Comparison of ENCODE assay signal across 8 mouse cellular contexts in genomic region chr10:91141564-91141963, GRCm38 (mm10). TPM values are rescaled to one million over a fixed set of nuclear protein-coding genes. Genes with fewer than 3 reads are reported as not detected.
DNase-seq lines count a peak whose midpoint lies in the region; ATAC-seq and TF ChIP-seq lines count a peak whose summit lies in the region.

No protein-coding gene starts in this region.

- DNase-seq in 3134 (ENCODE audit: extremely low read depth, insufficient read length, low spot score), result peak; percentile 51
- no peak for DNase-seq in stomach, postnatal 0 days (ENCODE audit: low spot score)
- no peak for DNase-seq in gastrocnemius, postnatal 4 days (ENCODE audit: low spot score in 2 of 2)
- DNase-seq in thymus, adult 18-20 months, result no peak

- H3K4me2 ChIP-seq in forebrain, embryonic 15.5 days (replicated peaks), result no peak overlapping the region
- no peak overlapping the region for H3K4me2 ChIP-seq in forebrain, embryonic 12.5 days
- H3K4me2 ChIP-seq in stomach, postnatal 0 days (replicated peaks; ENCODE audit: low read depth), result no peak overlapping the region

- peaks cover 10% of the 10 kb centered on the region for H3K36me3 ChIP-seq in forebrain, embryonic 15.5 days
- H3K36me3 ChIP-seq in forebrain, embryonic 12.5 days (replicated peaks), result peaks cover 14% of the 10 kb centered on the region
- peaks cover 6% of the 10 kb centered on the region; the same call in 1 of the 2 replicates for H3K36me3 ChIP-seq in stomach, postnatal 0 days (ENCODE audit: control insufficient read depth, insufficient read depth, low read length)

- no peak overlapping the region for H3K4me3 ChIP-seq in forebrain, embryonic 15.5 days
- H3K4me3 ChIP-seq in forebrain, embryonic 12.5 days (replicated peaks), result no peak overlapping the region
- H3K4me3 ChIP-seq in stomach, postnatal 0 days (ENCODE audit: low read depth, low read length), result no peak overlapping the region

- TF ChIP-seq CTCF in stomach, postnatal 0 days (IDR thresholded peaks at IDR 0.05; ENCODE audit: low read depth), result peak; percentile 86

- H3K27me3 ChIP-seq in forebrain, embryonic 15.5 days, result no peaks in the 10 kb centered on the region
- H3K27me3 ChIP-seq in forebrain, embryonic 12.5 days, result no peaks in the 10 kb centered on the region
- H3K27me3 ChIP-seq in stomach, postnatal 0 days (ENCODE audit: control insufficient read depth, insufficient read depth, low read length), result no peaks in the 10 kb centered on the region

- H3K27ac ChIP-seq in forebrain, embryonic 15.5 days (replicated peaks), result no peak overlapping the region
- no peak overlapping the region for H3K27ac ChIP-seq in forebrain, embryonic 12.5 days
- no peak overlapping the region for H3K27ac ChIP-seq in stomach, postnatal 0 days (replicated peaks)

- WGBS in forebrain, embryonic 15.5 days, result 40% methylated on average over 2 of the region's 2 CpGs
- WGBS in forebrain, embryonic 12.5 days, result 50% methylated on average over 2 of the region's 2 CpGs
- 29% methylated on average over 2 of the region's 2 CpGs for WGBS in stomach, postnatal 0 days

- no peak overlapping the region for H3K9ac ChIP-seq in forebrain, embryonic 15.5 days (replicated peaks)
- no peak overlapping the region for H3K9ac ChIP-seq in forebrain, embryonic 12.5 days
- no peak overlapping the region for H3K9ac ChIP-seq in stomach, postnatal 0 days (ENCODE audit: low read length)

- no peaks in the 10 kb centered on the region for H3K9me3 ChIP-seq in forebrain, embryonic 15.5 days
- no peaks in the 10 kb centered on the region for H3K9me3 ChIP-seq in forebrain, embryonic 12.5 days
- no peaks in the 10 kb centered on the region for H3K9me3 ChIP-seq in stomach, postnatal 0 days (ENCODE audit: control insufficient read depth, low read length)

- peak; percentile 49 for ATAC-seq in forebrain, embryonic 15.5 days (replicated peaks)
- no peak for ATAC-seq in forebrain, embryonic 12.5 days (ENCODE audit: low FRiP score)
- ATAC-seq in activated CD4-positive, CD25-positive, alpha-beta regulatory T cell, adult 4 months, result peak; percentile 77
- ATAC-seq in inflammation-experienced regulatory T-cells, adult 6 months, result peak; percentile 82
- ATAC-seq in stomach, postnatal 0 days (ENCODE audit: low FRiP score, low TSS enrichment), result peak; percentile 53

- no peak for TF ChIP-seq EP300 in stomach, postnatal 0 days (optimal IDR thresholded peaks at IDR 0.05)

- no peaks in the 10 kb centered on the region for H3K4me1 ChIP-seq in forebrain, embryonic 15.5 days
- H3K4me1 ChIP-seq in forebrain, embryonic 12.5 days, result peaks cover 4% of the 10 kb centered on the region; the same call in 1 of the 2 replicates
- no peaks in the 10 kb centered on the region for H3K4me1 ChIP-seq in stomach, postnatal 0 days (replicated peaks; ENCODE audit: control insufficient read depth, insufficient read depth)

RNA-seq across cellular contexts. Expression of gene Slc25a3, which starts 17.7 kb away (rescaled TPM):
- polyA plus RNA-seq in forebrain, embryonic 15.5 days (2015; fragmentation: Nextera tagmentation; extraction: Ambion mirVana), result 447 and 482 TPM in 2 replicates
- 359 and 369 TPM in 2 replicates for polyA plus RNA-seq in forebrain, embryonic 12.5 days (2016; fragmentation: Nextera tagmentation; extraction: Ambion mirVana)
- 100 to 1,000 TPM; 268 TPM for polyA plus RNA-seq in activated CD4-positive, CD25-positive, alpha-beta regulatory T cell, adult 4 months (2017; shearing (Covaris generic))
- 100 to 1,000 TPM; 227 to 247 (median 243) TPM for polyA plus RNA-seq in inflammation-experienced regulatory T-cells, adult 6 months (2017; shearing (Covaris generic))
- polyA plus RNA-seq in stomach, postnatal 0 days (2015; fragmentation: Nextera tagmentation; extraction: Ambion mirVana), result 523 and 539 TPM in 2 replicates
- 100 to 1,000 TPM; 743 to 774 TPM for total RNA-seq in gastrocnemius, postnatal 4 days (2021)

RNA-seq across cellular contexts. Expression of gene Tmpo, which starts 39.6 kb away (rescaled TPM):
- polyA plus RNA-seq in forebrain, embryonic 15.5 days (2015; fragmentation: Nextera tagmentation; extraction: Ambion mirVana), result 191 and 194 TPM in 2 replicates
- 426 and 438 TPM in 2 replicates for polyA plus RNA-seq in forebrain, embryonic 12.5 days (2016; fragmentation: Nextera tagmentation; extraction: Ambion mirVana)
- 10 to 100 TPM; 51.5 to 69.5 TPM for polyA plus RNA-seq in activated CD4-positive, CD25-positive, alpha-beta regulatory T cell, adult 4 months (2017; shearing (Covaris generic))
- 10 to 100 TPM; 61.6 to 69.1 (median 61.9) TPM for polyA plus RNA-seq in inflammation-experienced regulatory T-cells, adult 6 months (2017; shearing (Covaris generic))
- polyA plus RNA-seq in stomach, postnatal 0 days (2015; fragmentation: Nextera tagmentation; extraction: Ambion mirVana), result 57.1 and 59.6 TPM in 2 replicates
- 100 to 1,000 TPM; 170 to 177 TPM for total RNA-seq in gastrocnemius, postnatal 4 days (2021)

RNA-seq across cellular contexts. Expression of gene Ikbip, which starts 58.8 kb away (rescaled TPM):
- 12.4 and 12.9 TPM in 2 replicates for polyA plus RNA-seq in forebrain, embryonic 15.5 days (2015; fragmentation: Nextera tagmentation; extraction: Ambion mirVana)
- polyA plus RNA-seq in forebrain, embryonic 12.5 days (2016; fragmentation: Nextera tagmentation; extraction: Ambion mirVana), result 19.4 TPM in 2 replicates
- 1 to 10 TPM; 4.3 to 4.8 TPM for polyA plus RNA-seq in activated CD4-positive, CD25-positive, alpha-beta regulatory T cell, adult 4 months (2017; shearing (Covaris generic))
- 1 to 10 TPM; 5.3 to 8.6 (median 6.9) TPM for polyA plus RNA-seq in inflammation-experienced regulatory T-cells, adult 6 months (2017; shearing (Covaris generic))
- 34.0 and 37.3 TPM in 2 replicates for polyA plus RNA-seq in stomach, postnatal 0 days (2015; fragmentation: Nextera tagmentation; extraction: Ambion mirVana)
- 10 to 100 TPM; 42.5 to 43.0 TPM for total RNA-seq in gastrocnemius, postnatal 4 days (2021)

RNA-seq across cellular contexts. Expression of gene Apaf1, which starts 59.0 kb away (rescaled TPM):
- 20.2 and 21.6 TPM in 2 replicates for polyA plus RNA-seq in forebrain, embryonic 15.5 days (2015; fragmentation: Nextera tagmentation; extraction: Ambion mirVana)
- 29.7 and 31.6 TPM in 2 replicates for polyA plus RNA-seq in forebrain, embryonic 12.5 days (2016; fragmentation: Nextera tagmentation; extraction: Ambion mirVana)
- 10 to 100 TPM; 12.1 to 18.2 TPM for polyA plus RNA-seq in activated CD4-positive, CD25-positive, alpha-beta regulatory T cell, adult 4 months (2017; shearing (Covaris generic))
- polyA plus RNA-seq in inflammation-experienced regulatory T-cells, adult 6 months (2017; shearing (Covaris generic)), result 10 to 100 TPM in 2 of 3 experiments, 1 to 10 TPM in 1; 6.9 to 23.2 (median 11.6) TPM
- polyA plus RNA-seq in stomach, postnatal 0 days (2015; fragmentation: Nextera tagmentation; extraction: Ambion mirVana), result 6.6 and 6.7 TPM in 2 replicates
- total RNA-seq in gastrocnemius, postnatal 4 days (2021), result 10 to 100 TPM; 17.2 to 19.5 TPM
